Mouse (Mus musculus): Measurements from ENCODE around the gene BC004004. TPM values are rescaled to one million over a fixed set of nuclear protein-coding genes. Genes with fewer than 3 reads are reported as not detected.

The BC004004 gene
- polyA plus RNA-seq, 1 experiment from 2014 or later, result 79.4 TPM

DNA sequence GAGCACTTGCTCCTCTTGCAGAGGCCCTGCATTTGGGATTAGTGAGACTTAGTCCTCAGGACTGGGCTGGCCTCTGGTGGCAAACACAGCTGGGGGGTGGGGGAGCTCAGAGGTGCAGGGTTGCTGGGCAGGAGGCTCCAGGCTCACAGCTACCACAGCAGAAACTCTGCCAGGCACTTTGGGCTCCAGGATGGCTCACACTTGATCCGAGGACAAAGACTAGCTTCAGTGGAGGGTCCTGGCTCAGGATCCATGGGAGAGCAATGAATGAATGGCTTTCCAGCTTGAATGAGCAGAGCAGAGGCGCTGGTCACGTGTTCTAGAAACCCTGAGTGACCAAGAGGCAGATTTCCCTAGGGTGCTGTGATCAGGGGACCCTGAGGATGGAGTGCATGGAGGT, 90.3 kb downstream of the BC004004 start:
- no peak overlapping the region for H3K27ac ChIP-seq (ENCODE audit: low read depth, low read length)
- H3K4me2 ChIP-seq (replicated peaks; ENCODE audit: low read depth, low read length), result no peak overlapping the region
- ATAC-seq (ENCODE audit: low FRiP score) (no peak), DNase-seq (ENCODE audit: low spot score) (no peak)
- no peaks in the 10 kb centered on the region for H3K27me3 ChIP-seq (ENCODE audit: control insufficient read depth, insufficient read depth, low read length)
- 64% methylated on average over 3 of the region's 3 CpGs for WGBS
- H3K4me1 ChIP-seq (replicated peaks; ENCODE audit: control insufficient read depth, insufficient read depth, low read length), result peaks cover 8% of the 10 kb centered on the region
- H3K36me3 ChIP-seq (ENCODE audit: control insufficient read depth, insufficient read depth, low read length), result no peaks in the 10 kb centered on the region
- no peak overlapping the region for H3K9ac ChIP-seq (ENCODE audit: low read depth, low read length)
- no peaks in the 10 kb centered on the region for H3K9me3 ChIP-seq (ENCODE audit: control insufficient read depth, low read length)
- H3K4me3 ChIP-seq (ENCODE audit: low read depth, low read length), result no peak overlapping the region

- H3K9ac ChIP-seq (ENCODE audit: low read depth, low read length), result no peak within 1 kb of the TSS
- H3K4me3 ChIP-seq (ENCODE audit: low read depth, low read length), result no peak within 1 kb of the TSS
- 22% methylated on average over 5 of the region's 5 CpGs for WGBS
- H3K27me3 ChIP-seq (ENCODE audit: control insufficient read depth, insufficient read depth, low read length), result no peaks in the 10 kb centered on the region
- H3K36me3 ChIP-seq (ENCODE audit: control insufficient read depth, insufficient read depth, low read length), result no peaks in the 10 kb centered on the region
- H3K9me3 ChIP-seq (ENCODE audit: control insufficient read depth, low read length), result no peaks in the 10 kb centered on the region
- ATAC-seq (ENCODE audit: low FRiP score), result no peak
- H3K27ac ChIP-seq (ENCODE audit: low read depth, low read length), result no peak within 1 kb of the TSS
- no peak within 1 kb of the TSS for H3K4me2 ChIP-seq (replicated peaks; ENCODE audit: low read depth, low read length)
- peaks cover 7% of the 10 kb centered on the region for H3K4me1 ChIP-seq (replicated peaks; ENCODE audit: control insufficient read depth, insufficient read depth, low read length)
- DNase-seq (ENCODE audit: low spot score), result no peak
These were observed 92.2 kb downstream of the BC004004 start, which contains the start of gene Fgd2 for GRCm38 (mm10) chr17:29360761-29361221. Gene Fgd2 (plus strand): TSS chr17:29360914.

- DNase-seq (ENCODE audit: low spot score) (no peak), ATAC-seq (ENCODE audit: low FRiP score) (no peak)
- no peak overlapping the region for H3K27ac ChIP-seq (ENCODE audit: low read depth, low read length)
- no peak overlapping the region for H3K4me3 ChIP-seq (ENCODE audit: low read depth, low read length)
- H3K9me3 ChIP-seq (ENCODE audit: control insufficient read depth, low read length), result no peaks in the 10 kb centered on the region
- no peaks in the 10 kb centered on the region for H3K36me3 ChIP-seq (ENCODE audit: control insufficient read depth, insufficient read depth, low read length)
- no peak overlapping the region for H3K9ac ChIP-seq (ENCODE audit: low read depth, low read length)
- WGBS, result 56% methylated on average over 8 of the region's 8 CpGs
- no peak overlapping the region for H3K4me2 ChIP-seq (replicated peaks; ENCODE audit: low read depth, low read length)
- H3K4me1 ChIP-seq (replicated peaks; ENCODE audit: control insufficient read depth, insufficient read depth, low read length), result no peaks in the 10 kb centered on the region
- no peaks in the 10 kb centered on the region for H3K27me3 ChIP-seq (ENCODE audit: control insufficient read depth, insufficient read depth, low read length)
These were observed 93.5 kb downstream of the BC004004 start for GRCm38 (mm10) chr17:29361982-29362691.

- Histone ChIP-seq H3K4me3 (ENCODE audit: low read depth, low read length) (no peak overlapping the region), H3K9ac (ENCODE audit: low read depth, low read length) (no peak overlapping the region)
- 84% methylated on average over 8 of the region's 8 CpGs for WGBS
These were observed 94.5 kb downstream of the BC004004 start for GRCm38 (mm10) chr17:29363109-29363508.

More at GRCm38 (mm10) chr17:29363109-29363508, 94.5 kb downstream of the BC004004 start:
- no peak overlapping the region for H3K4me2 ChIP-seq (replicated peaks; ENCODE audit: low read depth, low read length)
- no peaks in the 10 kb centered on the region for H3K4me1 ChIP-seq (replicated peaks; ENCODE audit: control insufficient read depth, insufficient read depth, low read length)
- DNase-seq (ENCODE audit: low spot score), result no peak
- H3K36me3 ChIP-seq (ENCODE audit: control insufficient read depth, insufficient read depth, low read length), result no peaks in the 10 kb centered on the region
- H3K27ac ChIP-seq (ENCODE audit: low read depth, low read length), result no peak overlapping the region
- H3K27me3 ChIP-seq (ENCODE audit: control insufficient read depth, insufficient read depth, low read length), result no peaks in the 10 kb centered on the region
- no peak for ATAC-seq (ENCODE audit: low FRiP score)
- no peaks in the 10 kb centered on the region for H3K9me3 ChIP-seq (ENCODE audit: control insufficient read depth, low read length)

Other genes with a start within 250 kb of the BC004004 start
- gene Srsf3, start 236.2 kb upstream of the BC004004 start, polyA plus RNA-seq (2014; fragmentation: Nextera tagmentation; extraction: Ambion mirVana), result 847 and 854 TPM in 2 replicates
- gene Cdkn1a, start 177.8 kb upstream of the BC004004 start, polyA plus RNA-seq (2014; fragmentation: Nextera tagmentation; extraction: Ambion mirVana), result 33.4 and 36.8 TPM in 2 replicates
- gene Rab44, start 154.6 kb upstream of the BC004004 start, polyA plus RNA-seq (2014; fragmentation: Nextera tagmentation; extraction: Ambion mirVana), result 0.45 TPM in 1 of 2 replicates, not detected in the other
- gene Cpne5, start 30.6 kb upstream of the BC004004 start, polyA plus RNA-seq (2014; fragmentation: Nextera tagmentation; extraction: Ambion mirVana), result 3.7 and 4.2 TPM in 2 replicates
- 128 and 142 TPM in 2 replicates for gene Ppil1, start 4.6 kb upstream of the BC004004 start, polyA plus RNA-seq (2014; fragmentation: Nextera tagmentation; extraction: Ambion mirVana)
- 0.32 and 0.67 TPM in 2 replicates for gene Pi16, start 48.9 kb downstream of the BC004004 start, polyA plus RNA-seq (2014; fragmentation: Nextera tagmentation; extraction: Ambion mirVana)
- gene Mtch1, start 79.1 kb downstream of the BC004004 start, polyA plus RNA-seq (2014; fragmentation: Nextera tagmentation; extraction: Ambion mirVana), result 356 and 425 TPM in 2 replicates
- gene Fgd2, start 92.1 kb downstream of the BC004004 start, polyA plus RNA-seq (2014; fragmentation: Nextera tagmentation; extraction: Ambion mirVana), result 2.7 and 4.2 TPM in 2 replicates
- 16.8 and 18.1 TPM in 2 replicates for gene Pim1, start 222.0 kb downstream of the BC004004 start, polyA plus RNA-seq (2014; fragmentation: Nextera tagmentation; extraction: Ambion mirVana)